17 mouse cellular contexts compared by ENCODE assay signal in genomic region chr10:121444198-121444597, GRCm38 (mm10). TPM values are rescaled to one million over a fixed set of nuclear protein-coding genes. Genes with fewer than 3 reads are reported as not detected.
DNase-seq lines count a peak whose midpoint lies in the region; ATAC-seq and TF ChIP-seq lines count a peak whose summit lies in the region.
"Had no signal": no experiment of that assay in that cellular context is flagged by ENCODE, and none has a peak within 500 bp of the region (broad histone marks: within the 10 kb centered on the region; RNA-seq: fewer than 3 reads in every experiment).

No protein-coding gene starts in this region.

- peak overlapping the region; percentile 32 for H3K27ac ChIP-seq in heart, adult 2 months
- H3K27ac ChIP-seq in kidney, postnatal 0 days = no peak overlapping the region
- H3K27ac ChIP-seq in limb, embryonic 13.5 days = peak overlapping the region; percentile 1; the same call in 1 of the 2 replicates
- no peak overlapping the region for H3K27ac ChIP-seq in limb, embryonic 10.5 days
- peak overlapping the region; percentile 48; the same call in 1 of the 2 replicates for H3K27ac ChIP-seq in embryonic facial prominence, embryonic 13.5 days
- H3K27ac ChIP-seq: forebrain, embryonic 12.5 days; heart, embryonic 15.5 days; hindbrain, embryonic 10.5 days; hindbrain, embryonic 14.5 days had no signal

- peaks cover 9% of the 10 kb centered on the region for H3K79me2 ChIP-seq in heart, adult 2 months (replicated peaks; ENCODE audit: control insufficient read depth, insufficient read depth, low read length)

- no peak overlapping the region for H3K4me3 ChIP-seq in heart, adult 2 months
- H3K4me3 ChIP-seq in kidney, postnatal 0 days (replicated peaks; ENCODE audit: low read depth, low read length) = no peak overlapping the region
- H3K4me3 ChIP-seq in limb, embryonic 13.5 days = no peak overlapping the region
- H3K4me3 ChIP-seq in limb, embryonic 10.5 days = no peak overlapping the region
- H3K4me3 ChIP-seq in embryonic facial prominence, embryonic 13.5 days = no peak overlapping the region
- H3K4me3 ChIP-seq: forebrain, embryonic 12.5 days; heart, embryonic 15.5 days; hindbrain, embryonic 10.5 days had no signal

- 56% methylated on average over 7 of the region's 7 CpGs for WGBS in heart, adult 2 months
- WGBS in kidney, postnatal 0 days = 86% methylated on average over 7 of the region's 7 CpGs
- WGBS in limb, embryonic 13.5 days = 93% methylated on average over 7 of the region's 7 CpGs
- WGBS in limb, embryonic 10.5 days = 92% methylated on average over 7 of the region's 7 CpGs
- WGBS in embryonic facial prominence, embryonic 13.5 days = 91% methylated on average over 7 of the region's 7 CpGs

- no peak for ATAC-seq in kidney, postnatal 0 days (replicated peaks; ENCODE audit: low FRiP score, low read depth)
- no peak for ATAC-seq in limb, embryonic 13.5 days (ENCODE audit: low FRiP score, low read depth)
- no peak for ATAC-seq in embryonic facial prominence, embryonic 13.5 days (ENCODE audit: insufficient number of reproducible peaks, insufficient read depth, low FRiP score, low TSS enrichment, low read depth)
- ATAC-seq: forebrain, embryonic 16.5 days had no signal

- no peak overlapping the region for H3K4me2 ChIP-seq in kidney, postnatal 0 days (ENCODE audit: low read length)
- H3K4me2 ChIP-seq in limb, embryonic 13.5 days (replicated peaks) = no peak overlapping the region
- no peak overlapping the region for H3K4me2 ChIP-seq in embryonic facial prominence, embryonic 13.5 days
- H3K4me2 ChIP-seq: forebrain, embryonic 12.5 days; heart, embryonic 11.5 days; heart, embryonic 15.5 days; hindbrain, embryonic 14.5 days had no signal

- no peaks in the 10 kb centered on the region for H3K9me3 ChIP-seq in kidney, postnatal 0 days (replicated peaks; ENCODE audit: low read length)
- no peaks in the 10 kb centered on the region for H3K9me3 ChIP-seq in limb, embryonic 13.5 days
- H3K9me3 ChIP-seq in limb, embryonic 10.5 days (replicated peaks) = no peaks in the 10 kb centered on the region
- no peaks in the 10 kb centered on the region for H3K9me3 ChIP-seq in embryonic facial prominence, embryonic 13.5 days
- H3K9me3 ChIP-seq: forebrain, embryonic 12.5 days; heart, embryonic 15.5 days; hindbrain, embryonic 10.5 days had no signal

- H3K27me3 ChIP-seq in heart, adult 2 months (ENCODE audit: control insufficient read depth, insufficient read depth, low read length) = no peaks in the 10 kb centered on the region
- H3K27me3 ChIP-seq in kidney, postnatal 0 days (ENCODE audit: insufficient read depth, low read length) = no peaks in the 10 kb centered on the region
- no peaks in the 10 kb centered on the region for H3K27me3 ChIP-seq in limb, embryonic 13.5 days
- H3K27me3 ChIP-seq in limb, embryonic 10.5 days (ENCODE audit: low read depth, poor library complexity, severe bottlenecking) = no peaks in the 10 kb centered on the region
- H3K27me3 ChIP-seq in embryonic facial prominence, embryonic 13.5 days = no peaks in the 10 kb centered on the region
- H3K27me3 ChIP-seq: forebrain, embryonic 12.5 days; heart, embryonic 15.5 days had no signal

- TF ChIP-seq CTCF in heart, adult 2 months (IDR thresholded peaks at IDR 0.05) = 0 out of 2 replicates have a peak, but pooled peaks have one; percentile 11
- TF ChIP-seq CTCF in kidney, postnatal 0 days (IDR thresholded peaks at IDR 0.05; ENCODE audit: low read depth) = peak; percentile 4; the same call in 1 of the 2 replicates

- peak; percentile 39; the same call in 1 of the 2 replicates for TF ChIP-seq EP300 in heart, adult 2 months (IDR thresholded peaks at IDR 0.05; ENCODE audit: insufficient read depth, low read depth, low read length)

- TF ChIP-seq POLR2A in heart, adult 2 months (IDR thresholded peaks at IDR 0.05; ENCODE audit: insufficient read depth, low read depth, low read length) = no peak

- peaks cover 35% of the 10 kb centered on the region for H3K4me1 ChIP-seq in heart, adult 2 months (ENCODE audit: control insufficient read depth, insufficient read depth, low read length)
- H3K4me1 ChIP-seq in kidney, postnatal 0 days (replicated peaks; ENCODE audit: insufficient read depth, low read length) = no peaks in the 10 kb centered on the region; the same call in 1 of the 2 replicates
- peaks cover 36% of the 10 kb centered on the region for H3K4me1 ChIP-seq in limb, embryonic 13.5 days
- peaks cover 47% of the 10 kb centered on the region for H3K4me1 ChIP-seq in limb, embryonic 10.5 days
- peaks cover 47% of the 10 kb centered on the region for H3K4me1 ChIP-seq in embryonic facial prominence, embryonic 13.5 days

- peak in 1 of 2 experiments; percentile 31 for DNase-seq in heart, adult 2 months
- DNase-seq in heart, postnatal 4 days = no peak
- DNase-seq in kidney, postnatal 0 days (ENCODE audit: low spot score) = peak; percentile 52
- DNase-seq in kidney, adult 8-10 months = no peak
- no peak for DNase-seq in limb, embryonic 10.5 days (ENCODE audit: low spot score)
- DNase-seq in spleen, postnatal 36 days (ENCODE audit: low spot score in 2 of 2) = no peak
- DNase-seq: cerebellum, adult 2 months; cerebellum, postnatal 10 days; gastrocnemius, postnatal 25 days had no signal

- no peak overlapping the region for H3K9ac ChIP-seq in heart, adult 2 months (ENCODE audit: low read depth, low read length)
- no peak overlapping the region for H3K9ac ChIP-seq in kidney, postnatal 0 days (ENCODE audit: low read depth, low read length)
- no peak overlapping the region for H3K9ac ChIP-seq in limb, embryonic 13.5 days
- H3K9ac ChIP-seq in embryonic facial prominence, embryonic 13.5 days = no peak overlapping the region
- H3K9ac ChIP-seq: forebrain, embryonic 12.5 days; heart, embryonic 15.5 days; hindbrain, embryonic 14.5 days had no signal

- peaks cover 11% of the 10 kb centered on the region for H3K36me3 ChIP-seq in heart, adult 2 months (ENCODE audit: control insufficient read depth, insufficient read depth, low read length)
- no peaks in the 10 kb centered on the region for H3K36me3 ChIP-seq in kidney, postnatal 0 days (ENCODE audit: insufficient read depth, low read length)
- H3K36me3 ChIP-seq in limb, embryonic 13.5 days = no peaks in the 10 kb centered on the region
- H3K36me3 ChIP-seq in limb, embryonic 10.5 days = no peaks in the 10 kb centered on the region
- H3K36me3 ChIP-seq in embryonic facial prominence, embryonic 13.5 days = peaks cover 4% of the 10 kb centered on the region; the same call in 1 of the 2 replicates
- H3K36me3 ChIP-seq: forebrain, embryonic 12.5 days; heart, embryonic 15.5 days; hindbrain, embryonic 10.5 days had no signal

- intact Hi-C loops in heart, adult 2 months (cut with DNase I) = loop anchor here (2.0 kb wide), 1 partner anchor 15 kb away; no protein-coding TSS in a partner anchor

RNA-seq across cellular contexts. Expression of gene Rassf3, which starts 31.9 kb away (rescaled TPM):
- total RNA-seq in heart, adult 2 months (2021) = 100 to 1,000 TPM; 134 to 135 TPM
- polyA plus RNA-seq in heart, adult 2 months (2012; rRNA removed) = 69.4 and 121 TPM in 2 replicates
- total RNA-seq in heart, postnatal 4 days (2021) = 10 to 100 TPM; 82.2 to 85.0 TPM
- polyA plus RNA-seq in kidney, postnatal 0 days (2015; fragmentation: Nextera tagmentation; extraction: Ambion mirVana) = 11.9 and 12.5 TPM in 2 replicates
- 17.8 and 18.1 TPM in 2 replicates for polyA plus RNA-seq in limb, embryonic 13.5 days (2015; fragmentation: Nextera tagmentation; extraction: Ambion mirVana)
- polyA plus RNA-seq in limb, embryonic 10.5 days (2016; fragmentation: Nextera tagmentation; extraction: Ambion mirVana) = 18.0 and 21.1 TPM in 2 replicates
- polyA plus RNA-seq in embryonic facial prominence, embryonic 13.5 days (2015; fragmentation: Nextera tagmentation; extraction: Ambion mirVana) = 17.7 and 20.8 TPM in 2 replicates

Comparison
In these comparisons a context has a peak if more than half of its experiments do, and no peak if none do; other contexts are left out.
1. H3K27ac ChIP-seq: peak in heart, adult 2 months (single experiment), limb, embryonic 13.5 days (single experiment) and embryonic facial prominence, embryonic 13.5 days (single experiment); none in kidney, postnatal 0 days (single experiment) and limb, embryonic 10.5 days (single experiment).